Mouse (Mus musculus): ENCODE results near the gene Tmem266. TPM values are rescaled to one million over a fixed set of nuclear protein-coding genes. Genes with fewer than 3 reads are reported as not detected.

Tmem266 gene
- polyA plus RNA-seq, 1 experiment, result 0.36 TPM

- H3K27me3 ChIP-seq (ENCODE audit: control insufficient read depth, insufficient read depth, low read length, poor library complexity, severe bottlenecking), result peaks cover 4% of the 10 kb centered on the region; the same call in 1 of the 2 replicates
- no peak overlapping the region for H3K27ac ChIP-seq (ENCODE audit: insufficient read depth, low read length)
These were observed 874 bp upstream of the Tmem266 start for GRCm38 (mm10) chr9:55325564-55326514.

GRCm38 (mm10) chr9:55327234-55327615 is 512 bp downstream of the Tmem266 start:
- H3K27ac ChIP-seq (ENCODE audit: insufficient read depth, low read length), result no peak overlapping the region
- no peaks in the 10 kb centered on the region for H3K36me3 ChIP-seq (ENCODE audit: control insufficient read depth, insufficient read depth, low read length, poor library complexity, severe bottlenecking)
- TF ChIP-seq POLR2A (IDR thresholded peaks at IDR 0.05; ENCODE audit: insufficient read depth, low read length) (no peak), EP300 (IDR thresholded peaks at IDR 0.05; ENCODE audit: insufficient read depth, low read depth, low read length) (no peak), CTCF (IDR thresholded peaks at IDR 0.05; ENCODE audit: low read depth, low read length) (no peak)
- peak overlapping the region; percentile 66 for H3K4me3 ChIP-seq (ENCODE audit: low read depth, low read length)
- H3K27me3 ChIP-seq (ENCODE audit: control insufficient read depth, insufficient read depth, low read length, poor library complexity, severe bottlenecking), result peaks cover 4% of the 10 kb centered on the region; the same call in 1 of the 2 replicates
- H3K9ac ChIP-seq (ENCODE audit: low read depth, poor library complexity, severe bottlenecking), result peak overlapping the region; percentile 80
- H3K9me3 ChIP-seq (replicated peaks; ENCODE audit: control insufficient read depth, insufficient read depth, low read length, poor library complexity, severe bottlenecking), result no peaks in the 10 kb centered on the region
- no peaks in the 10 kb centered on the region for H3K4me1 ChIP-seq (ENCODE audit: control insufficient read depth, insufficient read depth, low read length)

More at GRCm38 (mm10) chr9:55325564-55326514, 874 bp upstream of the Tmem266 start:
- Histone ChIP-seq H3K9me3 (replicated peaks; ENCODE audit: control insufficient read depth, insufficient read depth, low read length, poor library complexity, severe bottlenecking) (no peaks in the 10 kb centered on the region), H3K36me3 (ENCODE audit: control insufficient read depth, insufficient read depth, low read length, poor library complexity, severe bottlenecking) (no peaks in the 10 kb centered on the region), H3K9ac (ENCODE audit: low read depth, poor library complexity, severe bottlenecking) (peak overlapping the region; percentile 80), H3K4me1 (ENCODE audit: control insufficient read depth, insufficient read depth, low read length) (no peaks in the 10 kb centered on the region), H3K4me3 (ENCODE audit: low read depth, low read length) (peak overlapping the region; percentile 91)
- TF ChIP-seq POLR2A (IDR thresholded peaks at IDR 0.05; ENCODE audit: insufficient read depth, low read length), result no peak
- TF ChIP-seq CTCF (IDR thresholded peaks at IDR 0.05; ENCODE audit: low read depth, low read length), result no peak
- no peak for TF ChIP-seq EP300 (IDR thresholded peaks at IDR 0.05; ENCODE audit: insufficient read depth, low read depth, low read length)

GRCm38 (mm10) chr9:55328151-55328918 is 1.6 kb downstream of the Tmem266 start:
- no peak overlapping the region for H3K27ac ChIP-seq (ENCODE audit: insufficient read depth, low read length)
- H3K9ac ChIP-seq (ENCODE audit: low read depth, poor library complexity, severe bottlenecking), result no peak overlapping the region
- H3K9me3 ChIP-seq (replicated peaks; ENCODE audit: control insufficient read depth, insufficient read depth, low read length, poor library complexity, severe bottlenecking), result no peaks in the 10 kb centered on the region
- H3K36me3 ChIP-seq (ENCODE audit: control insufficient read depth, insufficient read depth, low read length, poor library complexity, severe bottlenecking), result no peaks in the 10 kb centered on the region
- peaks cover 4% of the 10 kb centered on the region; the same call in 1 of the 2 replicates for H3K27me3 ChIP-seq (ENCODE audit: control insufficient read depth, insufficient read depth, low read length, poor library complexity, severe bottlenecking)
- no peak overlapping the region for H3K4me3 ChIP-seq (ENCODE audit: low read depth, low read length)
- no peaks in the 10 kb centered on the region for H3K4me1 ChIP-seq (ENCODE audit: control insufficient read depth, insufficient read depth, low read length)
- TF ChIP-seq POLR2A (IDR thresholded peaks at IDR 0.05; ENCODE audit: insufficient read depth, low read length), result no peak
- TF ChIP-seq CTCF (IDR thresholded peaks at IDR 0.05; ENCODE audit: low read depth, low read length), result no peak
- TF ChIP-seq EP300 (IDR thresholded peaks at IDR 0.05; ENCODE audit: insufficient read depth, low read depth, low read length), result no peak

GRCm38 (mm10) chr9:55329401-55329800 is 2.7 kb downstream of the Tmem266 start:
- no peaks in the 10 kb centered on the region for H3K36me3 ChIP-seq (ENCODE audit: control insufficient read depth, insufficient read depth, low read length, poor library complexity, severe bottlenecking)
- H3K27me3 ChIP-seq (ENCODE audit: control insufficient read depth, insufficient read depth, low read length, poor library complexity, severe bottlenecking), result peaks cover 3% of the 10 kb centered on the region; the same call in 1 of the 2 replicates
- no peak overlapping the region for H3K4me3 ChIP-seq (ENCODE audit: low read depth, low read length)
- no peak overlapping the region for H3K27ac ChIP-seq (ENCODE audit: insufficient read depth, low read length)
- H3K9me3 ChIP-seq (replicated peaks; ENCODE audit: control insufficient read depth, insufficient read depth, low read length, poor library complexity, severe bottlenecking), result no peaks in the 10 kb centered on the region
- H3K4me1 ChIP-seq (ENCODE audit: control insufficient read depth, insufficient read depth, low read length), result no peaks in the 10 kb centered on the region
- TF ChIP-seq EP300 (IDR thresholded peaks at IDR 0.05; ENCODE audit: insufficient read depth, low read depth, low read length) (no peak), POLR2A (IDR thresholded peaks at IDR 0.05; ENCODE audit: insufficient read depth, low read length) (no peak), CTCF (IDR thresholded peaks at IDR 0.05; ENCODE audit: low read depth, low read length) (no peak)
- H3K9ac ChIP-seq (ENCODE audit: low read depth, poor library complexity, severe bottlenecking), result no peak overlapping the region

GRCm38 (mm10) chr9:55332476-55332875 is 5.8 kb downstream of the Tmem266 start:
- H3K9ac ChIP-seq (ENCODE audit: low read depth, poor library complexity, severe bottlenecking), result no peak overlapping the region
- no peak overlapping the region for H3K27ac ChIP-seq (ENCODE audit: insufficient read depth, low read length)
- TF ChIP-seq EP300 (IDR thresholded peaks at IDR 0.05; ENCODE audit: insufficient read depth, low read depth, low read length), result no peak
- no peak for TF ChIP-seq POLR2A (IDR thresholded peaks at IDR 0.05; ENCODE audit: insufficient read depth, low read length)
- TF ChIP-seq CTCF (IDR thresholded peaks at IDR 0.05; ENCODE audit: low read depth, low read length), result no peak
- no peaks in the 10 kb centered on the region for H3K27me3 ChIP-seq (ENCODE audit: control insufficient read depth, insufficient read depth, low read length, poor library complexity, severe bottlenecking)
- no peaks in the 10 kb centered on the region for H3K36me3 ChIP-seq (ENCODE audit: control insufficient read depth, insufficient read depth, low read length, poor library complexity, severe bottlenecking)
- no peak overlapping the region for H3K4me3 ChIP-seq (ENCODE audit: low read depth, low read length)
- no peaks in the 10 kb centered on the region for H3K4me1 ChIP-seq (ENCODE audit: control insufficient read depth, insufficient read depth, low read length)
- no peaks in the 10 kb centered on the region for H3K9me3 ChIP-seq (replicated peaks; ENCODE audit: control insufficient read depth, insufficient read depth, low read length, poor library complexity, severe bottlenecking)
